Mouse (Mus musculus): Measurements from ENCODE around the gene Homez. TPM values are rescaled to one million over a fixed set of nuclear protein-coding genes. Genes with fewer than 3 reads are reported as not detected.

Homez gene
- polyA plus RNA-seq, 1 experiment from 2014 or later: 7.5 TPM

- peak; percentile 82 for DNase-seq (ENCODE audit: low spot score)
- no peak overlapping the region for H3K4me2 ChIP-seq (replicated peaks; ENCODE audit: low read depth, low read length)
- H3K36me3 ChIP-seq (ENCODE audit: insufficient read depth, low read length): no peaks in the 10 kb centered on the region
- no peak overlapping the region for H3K4me3 ChIP-seq (ENCODE audit: low read depth, low read length)
- TF ChIP-seq CTCF (IDR thresholded peaks at IDR 0.05) (peak; percentile 59), EP300 (IDR thresholded peaks at IDR 0.05) (no peak)
- H3K9ac ChIP-seq (replicated peaks; ENCODE audit: low read depth): no peak overlapping the region
- no peaks in the 10 kb centered on the region for H3K9me3 ChIP-seq (ENCODE audit: low read length)
- H3K4me1 ChIP-seq (ENCODE audit: insufficient read depth, low read depth, low read length): no peaks in the 10 kb centered on the region
- WGBS: under 1% methylated on average over 4 of the region's 4 CpGs
- ATAC-seq: no peak
- no peak overlapping the region for H3K27ac ChIP-seq (ENCODE audit: low read length)
- no peaks in the 10 kb centered on the region for H3K27me3 ChIP-seq (replicated peaks; ENCODE audit: insufficient read depth, low read length)
Observed at GRCm38 (mm10) chr14:54843461-54843860, 27.3 kb downstream of the Homez start.

GRCm38 (mm10) chr14:54823716-54824115 lies 47.0 kb downstream of the Homez start:
- DNase-seq (ENCODE audit: low spot score): no peak

GRCm38 (mm10) chr14:54822301-54822700 lies 48.5 kb downstream of the Homez start:
- no peaks in the 10 kb centered on the region for H3K9me3 ChIP-seq (ENCODE audit: low read length)
- ATAC-seq: no peak
- H3K4me3 ChIP-seq (ENCODE audit: low read depth, low read length): no peak overlapping the region
- H3K4me1 ChIP-seq (ENCODE audit: insufficient read depth, low read depth, low read length): no peaks in the 10 kb centered on the region
- no peaks in the 10 kb centered on the region for H3K27me3 ChIP-seq (replicated peaks; ENCODE audit: insufficient read depth, low read length)
- H3K9ac ChIP-seq (replicated peaks; ENCODE audit: low read depth): no peak overlapping the region
- no peak overlapping the region for H3K27ac ChIP-seq (ENCODE audit: low read length)
- H3K4me2 ChIP-seq (replicated peaks; ENCODE audit: low read depth, low read length): no peak overlapping the region
- H3K36me3 ChIP-seq (ENCODE audit: insufficient read depth, low read length): no peaks in the 10 kb centered on the region
- DNase-seq (ENCODE audit: low spot score): no peak
- no peak for TF ChIP-seq CTCF (IDR thresholded peaks at IDR 0.05)
- TF ChIP-seq EP300 (IDR thresholded peaks at IDR 0.05): no peak
- 73% methylated on average over 2 of the region's 2 CpGs for WGBS

More at GRCm38 (mm10) chr14:54823716-54824115, 47.0 kb downstream of the Homez start:
- no peak overlapping the region for H3K4me2 ChIP-seq (replicated peaks; ENCODE audit: low read depth, low read length)
- H3K9ac ChIP-seq (replicated peaks; ENCODE audit: low read depth): no peak overlapping the region
- WGBS: 72% methylated on average over 1 of the region's 1 CpGs
- H3K27me3 ChIP-seq (replicated peaks; ENCODE audit: insufficient read depth, low read length): no peaks in the 10 kb centered on the region
- H3K36me3 ChIP-seq (ENCODE audit: insufficient read depth, low read length): no peaks in the 10 kb centered on the region
- no peak for ATAC-seq
- H3K9me3 ChIP-seq (ENCODE audit: low read length): no peaks in the 10 kb centered on the region
- TF ChIP-seq CTCF (IDR thresholded peaks at IDR 0.05) (no peak), EP300 (IDR thresholded peaks at IDR 0.05) (no peak)
- no peak overlapping the region for H3K4me3 ChIP-seq (ENCODE audit: low read depth, low read length)
- H3K4me1 ChIP-seq (ENCODE audit: insufficient read depth, low read depth, low read length): no peaks in the 10 kb centered on the region
- no peak overlapping the region for H3K27ac ChIP-seq (ENCODE audit: low read length)

- Histone ChIP-seq H3K36me3 (ENCODE audit: insufficient read depth, low read length) (no peaks in the 10 kb centered on the region), H3K27me3 (replicated peaks; ENCODE audit: insufficient read depth, low read length) (no peaks in the 10 kb centered on the region), H3K27ac (ENCODE audit: low read length) (no peak overlapping the region), H3K4me2 (replicated peaks; ENCODE audit: low read depth, low read length) (no peak overlapping the region), H3K9me3 (ENCODE audit: low read length) (no peaks in the 10 kb centered on the region), H3K4me3 (ENCODE audit: low read depth, low read length) (no peak overlapping the region), H3K4me1 (ENCODE audit: insufficient read depth, low read depth, low read length) (no peaks in the 10 kb centered on the region), H3K9ac (replicated peaks; ENCODE audit: low read depth) (no peak overlapping the region)
- DNase-seq (ENCODE audit: low spot score): peak; percentile 39
- TF ChIP-seq CTCF (IDR thresholded peaks at IDR 0.05) (peak; percentile 62), EP300 (IDR thresholded peaks at IDR 0.05) (no peak)
- 30% methylated on average over 2 of the region's 2 CpGs for WGBS
- ATAC-seq: no peak
Observed at GRCm38 (mm10) chr14:54817791-54818190, 53.0 kb downstream of the Homez start.

GRCm38 (mm10) chr14:54815737-54816136 lies 55.0 kb downstream of the Homez start:
- no peak overlapping the region for H3K9ac ChIP-seq (replicated peaks; ENCODE audit: low read depth)
- H3K36me3 ChIP-seq (ENCODE audit: insufficient read depth, low read length): no peaks in the 10 kb centered on the region
- ATAC-seq (no peak), DNase-seq (ENCODE audit: low spot score) (no peak)
- 47% methylated on average over 3 of the region's 3 CpGs for WGBS
- H3K4me3 ChIP-seq (ENCODE audit: low read depth, low read length): no peak overlapping the region
- H3K27me3 ChIP-seq (replicated peaks; ENCODE audit: insufficient read depth, low read length): no peaks in the 10 kb centered on the region
- H3K27ac ChIP-seq (ENCODE audit: low read length): no peak overlapping the region
- H3K4me2 ChIP-seq (replicated peaks; ENCODE audit: low read depth, low read length): no peak overlapping the region
- TF ChIP-seq CTCF (IDR thresholded peaks at IDR 0.05) (no peak), EP300 (IDR thresholded peaks at IDR 0.05) (no peak)
- no peaks in the 10 kb centered on the region for H3K9me3 ChIP-seq (ENCODE audit: low read length)
- H3K4me1 ChIP-seq (ENCODE audit: insufficient read depth, low read depth, low read length): no peaks in the 10 kb centered on the region

- no peaks in the 10 kb centered on the region for H3K9me3 ChIP-seq (ENCODE audit: low read length)
- DNase-seq (ENCODE audit: low spot score) (no peak), ATAC-seq (no peak)
- no peaks in the 10 kb centered on the region for H3K36me3 ChIP-seq (ENCODE audit: insufficient read depth, low read length)
- H3K4me1 ChIP-seq (ENCODE audit: insufficient read depth, low read depth, low read length): no peaks in the 10 kb centered on the region
- no peak within 1 kb of the TSS for H3K9ac ChIP-seq (replicated peaks; ENCODE audit: low read depth)
- no peak within 1 kb of the TSS for H3K4me2 ChIP-seq (replicated peaks; ENCODE audit: low read depth, low read length)
- WGBS: 81% methylated on average over 29 of the region's 29 CpGs
- TF ChIP-seq CTCF (IDR thresholded peaks at IDR 0.05) (no peak), EP300 (IDR thresholded peaks at IDR 0.05) (no peak)
- H3K4me3 ChIP-seq (ENCODE audit: low read depth, low read length): no peak within 1 kb of the TSS
- H3K27me3 ChIP-seq (replicated peaks; ENCODE audit: insufficient read depth, low read length): no peaks in the 10 kb centered on the region
- no peak within 1 kb of the TSS for H3K27ac ChIP-seq (ENCODE audit: low read length)
Observed at GRCm38 (mm10) chr14:54813991-54814390, 56.8 kb downstream of the Homez start, which contains the start of gene Rnf212b. TSS of gene Rnf212b (plus strand) at chr14:54814141.

- 77% methylated on average over 3 of the region's 3 CpGs for WGBS
Observed at GRCm38 (mm10) chr14:54809668-54810033, 61.1 kb downstream of the Homez start.

More at GRCm38 (mm10) chr14:54809668-54810033, 61.1 kb downstream of the Homez start:
- no peaks in the 10 kb centered on the region for H3K4me1 ChIP-seq (ENCODE audit: insufficient read depth, low read depth, low read length)
- H3K4me3 ChIP-seq (ENCODE audit: low read depth, low read length): no peak overlapping the region
- TF ChIP-seq EP300 (IDR thresholded peaks at IDR 0.05) (no peak), CTCF (IDR thresholded peaks at IDR 0.05) (no peak)
- no peaks in the 10 kb centered on the region for H3K27me3 ChIP-seq (replicated peaks; ENCODE audit: insufficient read depth, low read length)
- no peak overlapping the region for H3K9ac ChIP-seq (replicated peaks; ENCODE audit: low read depth)
- H3K36me3 ChIP-seq (ENCODE audit: insufficient read depth, low read length): no peaks in the 10 kb centered on the region
- H3K27ac ChIP-seq (ENCODE audit: low read length): no peak overlapping the region
- ATAC-seq (no peak), DNase-seq (ENCODE audit: low spot score) (no peak)
- H3K4me2 ChIP-seq (replicated peaks; ENCODE audit: low read depth, low read length): no peak overlapping the region
- no peaks in the 10 kb centered on the region for H3K9me3 ChIP-seq (ENCODE audit: low read length)

Data from lung, postnatal 0 days (tissue).